Mouse (Mus musculus) hindbrain, embryonic 10.5 days (tissue): Measurements from ENCODE around the gene Dhrs4. TPM values are rescaled to one million over a fixed set of nuclear protein-coding genes. Genes with fewer than 3 reads are reported as not detected.

Experiments used
- DNase-seq: peaks from one replicate; pipeline ENCODE4 v3.0.0-alpha.2; 2017; ENCODE audit warnings: low spot score
- H3K27ac ChIP-seq: fragments of 300-500 bp; sonication (generic); 2 replicates; pipeline ENCODE4 v1.5.1; 2016; ENCODE audit warnings: mild to moderate bottlenecking, moderate library complexity
- H3K27me3 ChIP-seq: fragments of 300-500 bp; sonication (generic); 2 replicates; pipeline ENCODE4 v1.6.1; 2016; ENCODE audit warnings: mild to moderate bottlenecking; ENCODE audit not compliant: poor library complexity, insufficient read depth, severe bottlenecking
- H3K36me3 ChIP-seq: fragments of 300-500 bp; sonication (generic); 2 replicates; pipeline ENCODE4 v1.6.1; 2016; ENCODE audit warnings: mild to moderate bottlenecking, moderate library complexity
- H3K4me1 ChIP-seq: fragments of 300-500 bp; sonication (generic); replicated peaks from 2 replicates; pipeline ENCODE4 v1.6.1; 2016; ENCODE audit warnings: mild to moderate bottlenecking
- H3K4me3 ChIP-seq: fragments of 300-500 bp; sonication (generic); 2 replicates; pipeline ENCODE4 v1.5.1; 2016; ENCODE audit warnings: mild to moderate bottlenecking, moderate library complexity
- H3K9me3 ChIP-seq: fragments of 300-500 bp; sonication (generic); 2 replicates; pipeline ENCODE4 v1.6.1; 2016; ENCODE audit warnings: mild to moderate bottlenecking, moderate library complexity
- WGBS: fragments of 180-500 bp; shearing (Covaris S2); methylation state at CpG from one replicate; pipeline ENCODE4 v1.1.7; 2016; 5-methylcytosine and 5-hydroxymethylcytosine counted together
- polyA plus RNA-seq: library from polyadenylated mRNA; unstranded; fragments of >200 nt; fragmentation: Nextera tagmentation; extraction: Ambion mirVana; gene quantifications from 2 replicates; pipeline ENCODE4 v1.2.1, GENCODE M21; 2016

Gene Dhrs4
- polyA plus RNA-seq, 1 experiment from 2014 or later = 50.5 TPM

- H3K27ac ChIP-seq = peak overlapping the region; percentile 64
- DNase-seq = peak; percentile 66
- WGBS = 46% methylated on average over 2 of the region's 2 CpGs
- peaks cover 53% of the 10 kb centered on the region for H3K4me1 ChIP-seq
- H3K36me3 ChIP-seq = no peaks in the 10 kb centered on the region
- H3K4me3 ChIP-seq = no peak overlapping the region
- H3K9me3 ChIP-seq = no peaks in the 10 kb centered on the region
- H3K27me3 ChIP-seq = peaks cover 59% of the 10 kb centered on the region
These were observed 40.3 kb downstream of the Dhrs4 start for GRCm38 (mm10) chr14:55518897-55519296.

GRCm38 (mm10) chr14:55519604-55520003 is 41.0 kb downstream of the Dhrs4 start:
- H3K4me1 ChIP-seq = peaks cover 51% of the 10 kb centered on the region
- H3K9me3 ChIP-seq = no peaks in the 10 kb centered on the region
- H3K4me3 ChIP-seq = no peak overlapping the region
- DNase-seq = no peak
- peak overlapping the region; percentile 64 for H3K27ac ChIP-seq
- H3K36me3 ChIP-seq = no peaks in the 10 kb centered on the region
- peaks cover 66% of the 10 kb centered on the region for H3K27me3 ChIP-seq
- 58% methylated on average over 4 of the region's 4 CpGs for WGBS

- peak; percentile 56 for DNase-seq
- peaks cover 68% of the 10 kb centered on the region for H3K27me3 ChIP-seq
- peaks cover 51% of the 10 kb centered on the region for H3K4me1 ChIP-seq
- H3K27ac ChIP-seq = peak overlapping the region; percentile 80
- no peaks in the 10 kb centered on the region for H3K9me3 ChIP-seq
- peak overlapping the region; percentile 66 for H3K4me3 ChIP-seq
- no peaks in the 10 kb centered on the region for H3K36me3 ChIP-seq
- under 1% methylated on average over 61 of the region's 61 CpGs for WGBS
These were observed 42.1 kb downstream of the Dhrs4 start for GRCm38 (mm10) chr14:55520451-55521361.

- no peaks in the 10 kb centered on the region for H3K9me3 ChIP-seq
- DNase-seq = no peak
- peaks cover 61% of the 10 kb centered on the region for H3K27me3 ChIP-seq
- H3K36me3 ChIP-seq = no peaks in the 10 kb centered on the region
- no peak overlapping the region for H3K27ac ChIP-seq
- 61% methylated on average over 4 of the region's 4 CpGs for WGBS
- H3K4me3 ChIP-seq = no peak overlapping the region
- peaks cover 24% of the 10 kb centered on the region for H3K4me1 ChIP-seq
These were observed 45.5 kb downstream of the Dhrs4 start for GRCm38 (mm10) chr14:55524062-55524461.

- Histone ChIP-seq H3K4me1 (peaks cover 16% of the 10 kb centered on the region), H3K36me3 (no peaks in the 10 kb centered on the region), H3K9me3 (no peaks in the 10 kb centered on the region), H3K27ac (no peak within 1 kb of the TSS), H3K27me3 (peaks cover 60% of the 10 kb centered on the region), H3K4me3 (no peak within 1 kb of the TSS)
- no peak for DNase-seq
- WGBS = 43% methylated on average over 8 of the region's 8 CpGs
These were observed 46.2 kb downstream of the Dhrs4 start, which contains the start of gene Nrl for GRCm38 (mm10) chr14:55524785-55525184. TSS of gene Nrl (minus strand) at chr14:55524981.

- 81% methylated on average over 2 of the region's 2 CpGs for WGBS
- Histone ChIP-seq H3K4me1 (no peaks in the 10 kb centered on the region), H3K27ac (no peak overlapping the region), H3K4me3 (no peak overlapping the region), H3K36me3 (no peaks in the 10 kb centered on the region), H3K27me3 (peaks cover 44% of the 10 kb centered on the region), H3K9me3 (no peaks in the 10 kb centered on the region)
- DNase-seq = no peak
These were observed 48.1 kb downstream of the Dhrs4 start for GRCm38 (mm10) chr14:55526674-55527073.

GRCm38 (mm10) chr14:55527940-55528339 is 49.4 kb downstream of the Dhrs4 start:
- Histone ChIP-seq H3K4me3 (no peak overlapping the region), H3K36me3 (no peaks in the 10 kb centered on the region), H3K9me3 (no peaks in the 10 kb centered on the region), H3K4me1 (no peaks in the 10 kb centered on the region), H3K27me3 (peaks cover 32% of the 10 kb centered on the region), H3K27ac (no peak overlapping the region)
- no peak for DNase-seq
- WGBS = 24% methylated on average over 3 of the region's 3 CpGs

- Histone ChIP-seq H3K4me1 (peaks cover 18% of the 10 kb centered on the region), H3K4me3 (no peak overlapping the region), H3K27ac (no peak overlapping the region), H3K9me3 (no peaks in the 10 kb centered on the region), H3K27me3 (no peaks in the 10 kb centered on the region), H3K36me3 (no peaks in the 10 kb centered on the region)
- DNase-seq = peak; percentile 42
- 55% methylated on average over 6 of the region's 6 CpGs for WGBS
These were observed 57.7 kb downstream of the Dhrs4 start for GRCm38 (mm10) chr14:55536116-55536745.

Other genes starting within 250 kb of the Dhrs4 start
- 5.7 and 7.9 TPM in 2 replicates for gene Carmil3, start 11.9 kb downstream of the Dhrs4 start, polyA plus RNA-seq
- gene Cpne6, start 31.7 kb downstream of the Dhrs4 start, polyA plus RNA-seq = 1.1 and 1.6 TPM in 2 replicates
- gene Nrl, start 46.2 kb downstream of the Dhrs4 start, polyA plus RNA-seq = not detected in 2 replicates
- gene Pck2, start 61.5 kb downstream of the Dhrs4 start, polyA plus RNA-seq = 15.4 and 18.5 TPM in 2 replicates
- 69.5 and 94.1 TPM in 2 replicates for gene Dcaf11, start 81.2 kb downstream of the Dhrs4 start, polyA plus RNA-seq
- 0.82 TPM in 1 of 2 replicates, not detected in the other for gene A730061H03Rik, start 81.6 kb downstream of the Dhrs4 start, polyA plus RNA-seq
- gene Fitm1, start 96.9 kb downstream of the Dhrs4 start, polyA plus RNA-seq = 0.26 and 0.34 TPM in 2 replicates
- gene Psme1, start 99.4 kb downstream of the Dhrs4 start, polyA plus RNA-seq = 97.6 and 114 TPM in 2 replicates
- 6.8 and 10.0 TPM in 2 replicates for gene Emc9, start 106.5 kb downstream of the Dhrs4 start, polyA plus RNA-seq
- 171 and 203 TPM in 2 replicates for gene Psme2, start 112.4 kb downstream of the Dhrs4 start, polyA plus RNA-seq
- 21.2 and 23.2 TPM in 2 replicates for gene Rnf31, start 113.0 kb downstream of the Dhrs4 start, polyA plus RNA-seq
- 7.2 and 7.8 TPM in 2 replicates for gene Irf9, start 124.8 kb downstream of the Dhrs4 start, polyA plus RNA-seq
- 10.4 and 12.3 TPM in 2 replicates for gene Rec8, start 139.3 kb downstream of the Dhrs4 start, polyA plus RNA-seq
- 101 and 107 TPM in 2 replicates for gene Ipo4, start 157.2 kb downstream of the Dhrs4 start, polyA plus RNA-seq
- 0.76 and 1.5 TPM in 2 replicates for gene Gm49378, start 159.1 kb downstream of the Dhrs4 start, polyA plus RNA-seq
- gene Tm9sf1, start 165.0 kb downstream of the Dhrs4 start, polyA plus RNA-seq = 76.0 and 78.1 TPM in 2 replicates
- 0.40 and 0.97 TPM in 2 replicates for gene Tssk4, start 171.4 kb downstream of the Dhrs4 start, polyA plus RNA-seq
- gene Mdp1, start 181.8 kb downstream of the Dhrs4 start, polyA plus RNA-seq = 65.6 and 67.6 TPM in 2 replicates
- 60.0 and 65.9 TPM in 2 replicates for gene Gmpr2, start 193.2 kb downstream of the Dhrs4 start, polyA plus RNA-seq
- 646 and 662 TPM in 2 replicates for gene Nedd8, start 193.4 kb downstream of the Dhrs4 start, polyA plus RNA-seq
- gene Tinf2, start 203.1 kb downstream of the Dhrs4 start, polyA plus RNA-seq = 63.4 and 68.9 TPM in 2 replicates
- 0.34 and 0.81 TPM in 2 replicates for gene Tgm1, start 235.2 kb downstream of the Dhrs4 start, polyA plus RNA-seq
- 34.7 and 36.3 TPM in 2 replicates for gene Rabggta, start 243.5 kb downstream of the Dhrs4 start, polyA plus RNA-seq